Mouse (Mus musculus): Measurements from ENCODE around the gene Dnm2. TPM values are rescaled to one million over a fixed set of nuclear protein-coding genes. Genes with fewer than 3 reads are reported as not detected.

Gene Dnm2
- total RNA-seq (2015) = 94.9 and 101 TPM in 2 replicates
- 131 and 144 TPM in 2 replicates for total RNA-seq (2017)

DNA sequence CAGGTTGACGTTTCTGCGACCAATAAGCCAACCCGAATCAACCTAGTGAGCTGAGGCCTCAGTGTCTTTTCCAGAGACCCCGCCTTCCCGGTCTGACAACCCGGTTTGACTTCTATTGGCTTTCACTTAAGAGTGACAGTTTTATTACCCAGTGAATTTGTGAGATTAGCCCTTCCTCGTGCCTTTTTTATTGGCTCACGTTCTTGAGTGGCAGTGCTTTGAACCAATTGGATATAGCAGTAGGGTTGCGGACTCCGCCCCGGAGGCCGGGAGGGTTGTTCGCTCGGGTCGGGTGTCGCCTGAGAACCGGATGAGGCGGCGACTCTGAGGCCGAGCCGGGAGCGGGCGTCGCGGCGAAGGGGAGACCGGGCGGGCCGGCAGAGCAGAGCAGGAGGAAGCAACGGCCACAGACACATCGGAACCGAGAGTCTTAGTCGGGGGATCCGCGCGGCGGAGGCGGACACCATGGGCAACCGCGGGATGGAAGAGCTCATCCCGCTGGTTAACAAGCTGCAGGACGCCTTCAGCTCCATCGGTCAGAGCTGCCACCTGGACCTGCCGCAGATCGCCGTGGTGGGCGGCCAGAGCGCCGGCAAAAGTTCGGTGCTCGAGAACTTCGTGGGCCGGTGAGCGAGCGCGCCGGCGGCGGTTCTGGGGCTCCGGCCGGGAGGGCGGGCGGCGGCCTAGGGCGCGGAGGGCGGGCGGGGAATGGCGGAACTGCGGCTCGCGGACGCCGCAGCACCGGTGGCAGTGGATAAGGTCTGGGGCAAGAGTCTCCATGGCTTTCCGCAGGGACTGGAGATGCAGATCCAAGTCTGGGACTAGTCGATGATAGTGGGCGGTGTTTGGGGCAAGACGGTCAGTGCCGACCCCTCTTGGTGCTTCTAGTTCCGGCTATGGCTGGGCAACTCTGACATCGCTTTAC lies at the start of gene Dnm2:
Gene Dnm2 (plus strand): TSS at position 278 of the 925 bp plus-strand sequence.
- ATAC-seq (ENCODE audit: poor library complexity, severe bottlenecking) = peak; percentile 95

DNA sequence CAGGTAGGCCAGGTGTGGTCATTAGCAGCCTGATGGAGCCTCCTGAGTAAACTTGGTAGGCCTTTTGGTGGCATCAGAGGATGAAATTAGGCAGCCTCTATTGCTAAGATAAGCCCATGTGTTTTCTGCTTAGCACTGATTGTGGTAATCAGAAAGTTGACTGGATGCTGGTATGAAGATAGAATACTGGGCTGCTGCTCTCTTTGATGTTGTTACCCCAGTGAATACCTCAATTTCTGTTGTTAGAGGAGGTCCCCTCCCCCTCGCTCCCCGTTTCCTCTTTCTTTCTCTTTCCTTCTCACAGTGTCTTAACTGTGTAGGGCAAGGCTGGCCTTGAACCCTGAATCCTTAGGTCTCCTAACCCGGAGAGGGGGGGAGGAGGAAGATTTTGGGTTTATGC lies 45.5 kb upstream of the Dnm2 start:
- no peak for ATAC-seq (ENCODE audit: poor library complexity, severe bottlenecking)

DNA sequence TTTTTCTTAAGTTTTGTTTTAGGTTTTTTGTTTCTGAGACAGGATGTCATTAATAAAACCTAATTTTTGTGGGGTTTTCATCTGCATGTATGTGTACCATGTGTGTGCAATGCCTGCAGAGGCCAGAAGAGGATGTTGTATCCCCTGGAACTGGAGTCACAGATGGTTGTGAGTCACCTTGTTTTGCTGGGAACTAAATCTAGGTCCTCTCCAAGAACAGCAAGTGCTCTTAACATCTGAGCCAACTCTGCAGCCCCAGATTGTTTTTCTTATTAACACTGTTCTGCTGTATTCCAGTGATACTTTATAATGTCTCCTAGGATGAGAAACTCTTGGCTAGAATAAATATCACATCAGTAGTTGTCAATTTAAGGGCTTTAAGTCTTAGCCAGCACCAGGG lies 43.8 kb upstream of the Dnm2 start:
- no peak for ATAC-seq (ENCODE audit: poor library complexity, severe bottlenecking)

DNA sequence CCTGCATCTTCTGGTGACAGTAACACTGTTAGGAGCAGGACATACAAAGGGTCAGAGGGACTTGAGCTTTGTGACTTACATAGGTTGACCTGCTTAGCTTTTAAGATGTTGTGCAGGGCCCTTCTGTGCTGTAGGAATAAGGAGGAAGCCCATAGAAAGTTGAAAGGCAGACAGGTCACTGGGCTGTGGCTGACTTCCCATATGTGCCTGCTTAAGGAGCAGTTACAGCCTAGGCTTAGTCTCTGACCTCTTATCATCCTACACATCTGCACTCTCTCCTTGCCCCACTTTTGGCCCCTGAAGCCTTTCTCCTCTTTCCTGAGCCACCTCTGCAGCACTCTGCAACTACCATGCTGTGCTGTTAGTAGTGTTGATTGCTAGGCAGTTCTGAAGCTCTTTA lies 40.7 kb upstream of the Dnm2 start:
- ATAC-seq (ENCODE audit: poor library complexity, severe bottlenecking) = no peak

DNA sequence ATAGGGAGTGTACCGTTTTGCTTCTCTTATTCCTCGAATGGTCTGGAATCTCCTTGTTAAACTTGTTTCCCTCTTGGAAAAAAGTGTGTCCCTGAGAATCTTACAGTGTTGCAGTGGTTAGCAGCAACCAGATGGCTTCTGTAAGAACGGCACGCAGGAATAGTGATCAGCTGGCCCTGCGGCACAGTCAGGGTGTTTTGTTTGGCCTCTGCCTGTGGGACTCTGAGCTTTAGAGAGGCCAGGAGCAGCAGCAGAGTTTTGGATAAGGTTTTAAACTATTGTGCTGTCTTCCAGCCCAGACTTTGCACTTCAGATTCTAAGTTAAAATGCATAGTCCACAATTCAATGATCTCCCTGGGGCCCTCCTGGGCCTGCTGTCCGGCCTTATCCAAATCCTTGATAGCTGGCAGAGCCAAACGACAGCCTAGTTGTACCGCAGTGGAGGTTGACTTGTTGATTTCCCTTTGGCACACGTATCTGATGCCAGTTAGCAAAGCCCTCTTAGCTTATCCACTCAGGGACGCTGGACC lies 32.0 kb upstream of the Dnm2 start:
- no peak for ATAC-seq (ENCODE audit: poor library complexity, severe bottlenecking)

DNA sequence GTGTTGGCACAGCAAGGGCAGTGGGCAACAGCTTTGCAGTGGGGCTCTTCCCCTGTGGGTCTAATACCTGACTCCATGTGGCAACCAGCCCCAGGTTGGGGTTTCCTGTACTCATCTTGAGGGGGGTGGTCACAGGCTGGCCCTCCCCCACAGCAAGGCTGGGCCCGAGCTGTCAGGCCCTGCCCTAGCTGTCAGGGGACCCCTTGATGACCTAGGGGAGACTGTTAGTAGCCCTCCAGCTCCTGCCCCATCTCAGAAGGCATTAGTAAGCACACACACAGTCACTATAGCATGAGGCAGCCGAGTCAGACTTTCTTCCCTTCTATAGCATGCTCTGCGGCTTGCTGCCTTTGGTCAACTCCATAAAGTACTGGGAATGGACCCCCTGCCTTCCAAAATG lies 29.0 kb upstream of the Dnm2 start:
- ATAC-seq (ENCODE audit: poor library complexity, severe bottlenecking) = no peak

DNA sequence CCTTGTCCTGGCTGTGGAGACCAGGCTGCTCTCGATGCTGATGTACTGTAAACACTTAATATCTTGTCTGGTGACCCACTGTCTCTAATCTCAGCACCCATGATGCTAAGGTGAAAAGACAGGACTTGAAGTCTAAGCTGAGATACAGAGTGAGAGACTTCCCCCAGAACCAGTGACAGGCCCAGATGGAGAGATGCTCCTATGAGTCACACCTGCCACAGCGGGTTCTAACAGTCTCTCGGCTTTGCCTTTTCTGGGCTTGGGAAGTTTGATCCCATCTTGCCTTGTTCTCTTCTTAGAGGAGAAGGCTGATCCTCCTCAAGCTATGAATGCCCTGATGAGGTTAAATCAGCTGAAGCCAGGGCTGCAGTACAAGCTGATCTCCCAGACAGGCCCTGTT lies 27.5 kb upstream of the Dnm2 start:
- no peak for ATAC-seq (ENCODE audit: poor library complexity, severe bottlenecking)

DNA sequence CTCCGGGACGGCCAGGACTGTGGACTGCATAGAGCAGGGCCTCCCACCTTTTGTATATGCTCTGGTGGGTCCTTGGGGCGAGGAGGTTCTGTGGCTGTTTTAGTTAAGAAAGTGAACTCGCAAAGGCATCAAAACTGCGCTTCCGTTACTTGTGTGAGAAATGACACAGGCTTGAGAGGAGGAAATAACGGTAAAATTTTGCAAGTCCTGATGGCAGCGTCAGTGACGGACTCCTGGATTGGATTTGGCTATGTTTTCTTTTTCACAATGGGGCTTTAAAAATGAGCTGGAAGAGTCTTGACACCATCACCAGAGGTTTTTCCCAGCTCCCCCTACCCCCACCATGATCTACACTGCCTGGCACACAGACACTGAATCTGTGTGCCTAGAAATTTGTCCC lies 23.7 kb upstream of the Dnm2 start:
- no peak for ATAC-seq (ENCODE audit: poor library complexity, severe bottlenecking)

DNA sequence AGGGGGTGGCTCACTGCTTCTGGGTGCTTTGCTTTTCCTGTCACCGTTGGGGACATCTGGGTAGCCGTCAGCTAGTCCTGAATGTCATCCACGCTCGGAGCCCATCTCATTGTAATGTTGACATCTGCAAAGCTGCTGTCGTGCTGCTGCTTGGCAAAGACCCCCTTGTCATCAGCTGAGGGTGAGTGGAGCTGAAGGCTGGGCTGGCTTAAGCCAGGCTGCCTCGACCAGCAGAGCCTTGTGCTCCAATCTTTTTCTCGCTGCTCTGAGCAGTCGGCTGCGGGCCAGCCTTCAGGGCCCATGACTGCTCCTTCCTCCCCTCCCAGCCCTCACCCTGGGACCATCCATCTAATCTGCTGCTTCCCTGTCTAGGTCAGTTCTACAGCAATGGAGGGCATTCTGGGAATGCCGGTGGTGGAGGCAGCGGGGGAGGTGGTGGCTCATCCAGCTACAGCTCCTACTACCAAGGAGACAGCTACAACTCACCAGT lies 21.9 kb upstream of the Dnm2 start:
- no peak for ATAC-seq (ENCODE audit: poor library complexity, severe bottlenecking)

DNA sequence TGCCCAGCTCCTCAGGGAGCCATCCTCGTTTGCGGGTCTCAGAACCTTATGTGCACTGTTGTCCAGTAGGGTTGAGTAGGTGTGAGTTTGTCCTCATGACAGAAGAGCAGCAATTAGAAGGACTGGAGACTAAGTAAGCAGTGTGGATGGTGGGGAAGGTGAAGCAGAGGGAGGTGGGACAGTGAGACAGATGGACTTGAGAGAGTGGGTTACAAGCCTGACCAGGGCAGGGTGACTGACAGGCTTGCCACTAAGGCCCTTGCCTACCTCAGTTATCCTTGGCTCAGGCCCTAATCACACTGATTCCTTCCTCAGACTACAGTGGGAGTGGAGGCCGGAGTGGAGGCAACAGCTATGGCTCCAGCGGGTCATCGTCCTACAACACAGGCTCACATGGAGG lies 21.0 kb upstream of the Dnm2 start:
- no peak for ATAC-seq (ENCODE audit: poor library complexity, severe bottlenecking)

DNA sequence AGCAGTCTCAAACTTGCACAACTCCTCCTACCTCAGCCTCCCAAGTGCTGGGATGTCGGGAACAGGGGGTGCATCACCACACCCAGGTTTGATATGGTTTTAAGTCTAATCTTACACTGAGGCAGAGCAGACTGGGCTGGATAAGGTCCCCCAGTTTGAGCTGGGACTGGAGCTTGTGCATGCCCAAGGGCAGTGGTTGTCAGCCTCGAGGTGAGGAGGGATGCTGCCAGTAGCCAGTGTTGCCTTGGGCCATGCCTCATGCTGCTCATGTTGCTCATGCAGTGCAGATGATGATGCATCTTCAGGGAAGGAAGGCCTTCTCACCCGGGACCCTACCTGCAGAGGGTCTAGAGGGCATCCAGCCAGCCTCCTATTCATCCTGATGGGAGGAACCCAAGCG lies 19.2 kb upstream of the Dnm2 start:
- ATAC-seq (ENCODE audit: poor library complexity, severe bottlenecking) = no peak

DNA sequence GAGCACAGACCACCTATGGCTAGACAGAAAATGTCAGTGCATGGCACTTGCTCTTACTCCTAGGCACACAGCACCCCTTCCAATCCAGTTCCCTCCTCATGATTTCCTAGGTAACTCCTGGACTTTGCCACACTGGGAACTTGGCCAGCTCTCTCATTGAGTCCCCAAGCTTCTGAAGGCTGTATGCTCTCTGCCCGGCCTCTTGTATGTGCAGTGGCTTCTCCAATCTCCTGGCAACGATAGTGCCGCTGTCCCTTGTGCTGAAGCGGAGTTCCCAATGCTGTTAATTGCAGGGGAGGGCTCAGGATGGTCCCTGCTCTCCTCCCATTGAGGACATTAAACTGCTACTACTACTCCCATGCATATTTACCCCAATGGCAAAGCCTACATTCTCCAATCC lies 16.8 kb upstream of the Dnm2 start:
- no peak for ATAC-seq (ENCODE audit: poor library complexity, severe bottlenecking)

DNA sequence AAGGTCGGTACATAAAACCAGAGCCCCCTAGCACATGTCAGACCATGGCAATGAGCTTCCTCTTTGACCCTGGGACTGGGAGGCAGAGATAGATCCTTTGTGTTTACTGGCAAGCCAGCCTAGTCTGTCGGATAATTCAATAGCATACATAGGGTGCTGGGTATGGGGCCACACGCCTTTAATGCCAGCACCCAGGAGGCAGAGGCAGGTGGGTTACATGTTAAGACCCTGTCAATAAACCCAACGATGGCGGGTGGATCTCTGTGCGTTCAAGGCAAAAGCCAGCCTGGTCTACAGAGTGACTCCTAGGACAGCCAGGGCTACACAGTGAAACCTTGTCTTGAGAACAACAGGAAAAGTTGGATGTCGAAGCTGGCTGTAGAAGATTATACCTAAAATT lies 16.1 kb upstream of the Dnm2 start:
- ATAC-seq (ENCODE audit: poor library complexity, severe bottlenecking) = no peak

DNA sequence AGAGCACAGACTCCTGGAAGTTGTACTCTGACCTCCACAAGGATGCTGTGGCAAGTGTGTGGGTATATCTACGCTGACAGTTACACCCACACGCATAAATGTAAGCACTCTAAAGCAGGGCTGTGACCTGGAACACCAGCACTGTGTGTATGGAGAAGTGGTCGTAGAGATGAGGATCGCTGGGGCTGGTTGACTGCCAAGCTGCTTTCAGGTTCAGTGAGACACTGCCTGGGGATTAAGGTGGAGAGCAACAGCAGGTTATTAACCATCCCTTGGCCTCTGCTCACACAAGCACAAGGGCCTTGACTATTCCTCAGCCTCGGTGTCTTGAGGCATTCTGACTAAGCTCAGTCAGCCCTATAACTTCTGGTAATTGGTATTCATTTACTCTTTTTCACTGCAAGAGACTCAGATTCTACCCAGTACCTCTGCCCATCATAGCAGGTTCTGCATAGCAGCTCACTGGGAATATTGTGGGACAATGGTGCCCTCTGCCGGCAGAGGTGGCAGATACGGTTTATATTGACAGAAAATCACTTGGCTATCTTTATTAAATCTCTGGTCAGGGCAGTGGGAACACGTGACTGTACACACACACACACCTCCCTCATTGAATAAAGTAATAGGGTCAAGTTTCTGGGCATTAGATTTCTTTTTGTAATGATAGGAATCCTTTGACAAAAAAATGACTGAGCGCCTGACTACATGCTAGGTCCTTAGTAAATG lies 15.0 kb upstream of the Dnm2 start:
- ATAC-seq (ENCODE audit: poor library complexity, severe bottlenecking) = peak; percentile 69

DNA sequence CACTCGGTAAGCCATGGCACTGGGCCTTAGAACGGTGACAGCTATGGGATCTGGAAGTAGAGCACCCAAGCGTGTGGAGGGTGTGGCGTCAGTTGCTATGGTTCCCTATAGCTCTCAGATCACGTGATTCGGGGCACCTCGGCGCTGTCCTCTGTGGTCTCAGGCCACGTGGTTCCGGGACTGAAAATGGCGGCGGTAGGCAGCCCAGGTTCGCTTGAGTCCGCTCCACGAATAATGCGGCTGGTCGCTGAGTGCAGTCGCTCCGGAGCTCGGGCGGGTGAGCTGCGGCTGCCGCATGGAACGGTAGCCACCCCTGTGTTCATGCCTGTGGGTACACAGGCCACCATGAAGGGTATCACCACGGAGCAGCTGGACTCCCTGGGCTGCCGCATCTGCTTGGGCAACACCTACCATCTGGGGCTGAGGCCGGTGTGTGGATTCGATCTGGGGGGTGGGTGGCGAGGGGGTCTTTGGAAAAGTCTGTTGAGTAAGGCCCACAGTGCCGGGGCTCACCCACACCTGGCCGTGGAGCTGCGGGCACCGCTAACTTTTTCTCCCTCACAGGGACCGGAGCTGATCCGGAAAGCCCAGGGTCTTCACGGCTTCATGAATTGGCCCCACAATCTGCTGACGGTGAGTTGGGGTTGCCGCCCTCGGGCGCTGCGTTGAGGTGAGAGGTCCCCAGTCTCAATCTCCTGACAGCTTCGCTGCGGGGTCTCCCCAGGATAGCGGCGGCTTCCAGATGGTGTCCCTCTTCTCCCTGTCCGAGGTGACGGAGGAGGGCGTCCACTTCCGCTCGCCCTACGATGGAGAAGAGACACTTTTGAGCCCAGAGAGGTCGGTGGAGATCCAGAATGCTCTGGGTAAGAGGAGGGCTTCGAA lies 12.8 kb upstream of the Dnm2 start, which contains the start of gene Qtrt1:
Gene Qtrt1 (plus strand): TSS at position 169 of the 882 bp plus-strand sequence.
- peak; percentile 96 for ATAC-seq (ENCODE audit: poor library complexity, severe bottlenecking)

DNA sequence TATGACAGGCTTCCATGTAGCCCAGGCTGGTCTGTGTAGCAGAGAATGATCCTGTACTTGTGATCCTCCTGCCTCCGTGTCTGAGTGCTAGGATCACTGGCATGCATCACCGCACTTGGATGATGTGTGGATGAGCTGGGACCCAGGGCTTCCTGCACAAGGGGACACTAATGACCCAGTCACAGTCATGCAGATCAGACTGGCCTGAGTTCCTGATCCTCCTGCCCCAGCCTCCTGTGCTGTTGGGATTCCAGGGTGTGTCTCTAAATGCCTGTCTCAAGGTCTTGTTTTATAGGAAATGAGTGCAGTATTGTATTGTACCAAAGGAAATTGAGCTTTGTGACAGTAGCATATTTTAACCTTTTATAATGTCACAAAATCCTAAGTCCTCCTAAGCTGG lies 6.8 kb upstream of the Dnm2 start:
- no peak for ATAC-seq (ENCODE audit: poor library complexity, severe bottlenecking)

DNA sequence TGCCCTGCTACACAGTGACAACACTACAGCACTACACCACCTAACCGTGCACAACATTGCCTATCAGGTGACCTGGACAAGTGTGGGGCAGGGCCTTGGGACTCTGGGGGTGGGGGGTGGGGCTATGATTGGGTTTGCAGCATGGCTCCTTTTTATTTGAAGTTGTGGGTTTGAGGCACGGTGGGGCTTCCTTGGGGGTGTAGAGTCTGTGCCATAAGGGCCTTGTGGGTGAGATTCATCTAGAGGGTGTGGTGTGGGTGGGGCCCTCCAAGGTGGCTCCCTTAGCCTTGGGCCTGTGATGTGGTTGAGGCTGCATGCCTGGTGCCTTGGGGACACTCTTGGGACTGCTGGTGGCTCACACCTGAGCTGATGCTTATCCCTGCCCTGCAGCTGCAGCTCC lies 5.1 kb upstream of the Dnm2 start:
- no peak for ATAC-seq (ENCODE audit: poor library complexity, severe bottlenecking)

DNA sequence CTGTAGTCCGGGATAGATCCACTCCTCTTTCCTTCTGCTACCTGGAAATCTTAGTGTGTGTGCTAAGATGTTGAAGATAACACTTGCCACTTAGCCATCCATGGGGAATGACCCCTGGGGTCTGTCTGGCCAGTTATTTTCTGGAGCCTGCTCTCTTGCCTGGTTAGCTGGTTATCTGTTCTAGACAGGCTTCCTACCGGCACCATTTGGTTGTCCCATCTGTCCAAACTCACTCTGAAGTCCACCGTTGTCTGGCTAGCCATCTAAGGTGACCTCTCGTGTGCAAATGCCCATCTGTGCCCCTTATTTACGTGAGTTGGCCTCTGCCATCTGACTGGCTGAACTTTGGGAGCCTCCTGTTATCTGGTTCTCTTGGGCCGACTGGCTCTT lies 843 bp downstream of the Dnm2 start:
- ATAC-seq (ENCODE audit: poor library complexity, severe bottlenecking) = no peak

DNA sequence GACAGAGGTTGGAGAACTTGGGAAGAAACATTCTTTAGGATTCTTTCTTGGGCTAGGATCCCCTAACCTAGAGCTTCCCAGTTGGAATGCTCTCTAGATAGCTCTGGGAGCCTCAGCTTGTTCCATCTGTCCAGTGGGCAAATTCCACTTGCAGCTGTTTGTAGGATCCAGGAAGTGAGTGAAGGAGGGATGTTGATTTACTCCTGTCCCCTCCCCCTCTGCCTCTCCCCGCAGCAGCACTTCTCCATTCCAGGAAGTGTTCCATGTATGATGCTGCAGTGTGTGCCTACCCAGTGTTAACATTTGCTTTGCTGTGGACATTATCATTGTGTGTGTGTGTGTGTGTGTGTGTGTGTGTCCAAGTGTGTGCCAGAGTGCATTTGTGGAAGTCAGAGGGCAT lies 1.3 kb downstream of the Dnm2 start:
- ATAC-seq (ENCODE audit: poor library complexity, severe bottlenecking) = peak; percentile 47

DNA sequence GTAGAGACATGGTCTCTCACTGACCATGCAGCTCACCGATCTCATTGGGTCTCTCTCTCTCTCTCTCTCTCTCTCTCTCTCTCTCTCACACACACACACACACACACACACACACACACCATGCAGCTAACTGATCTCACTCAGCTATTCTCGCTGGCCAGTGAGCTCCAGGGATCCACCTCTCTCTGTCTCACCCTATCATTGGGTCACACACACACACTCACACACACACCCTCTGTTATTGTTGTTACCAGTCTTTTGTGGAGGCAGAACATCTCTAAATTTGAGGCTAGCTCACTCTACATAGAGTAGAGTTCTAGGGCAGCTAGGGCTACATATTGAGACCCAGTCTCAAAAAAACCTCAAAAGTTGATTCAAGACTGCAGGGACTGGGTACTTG lies 1.8 kb downstream of the Dnm2 start:
- ATAC-seq (ENCODE audit: poor library complexity, severe bottlenecking) = no peak

DNA sequence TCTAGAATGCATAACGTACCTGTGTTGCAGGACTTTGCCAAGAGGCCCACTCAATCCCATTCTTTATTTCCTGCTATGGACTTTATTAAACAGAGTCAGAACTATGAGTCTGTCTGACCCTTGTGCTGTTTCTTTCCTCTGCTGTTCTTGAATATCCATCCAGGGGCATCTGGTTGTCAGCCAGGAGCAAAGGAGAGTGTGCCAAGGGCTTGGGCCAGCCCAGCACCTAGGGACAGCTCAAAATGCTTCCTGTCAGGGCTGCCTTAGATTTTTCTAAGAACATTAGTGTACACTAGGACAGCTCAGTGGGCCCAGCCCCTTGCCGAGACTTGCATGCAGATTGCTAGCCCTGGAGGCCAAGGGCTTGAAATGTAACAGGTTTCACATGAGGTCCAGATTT lies 3.1 kb downstream of the Dnm2 start:
- no peak for ATAC-seq (ENCODE audit: poor library complexity, severe bottlenecking)
